Mouse (Mus musculus) heart, postnatal 0 days (tissue): ENCODE results near the gene Arap1. TPM values are rescaled to one million over a fixed set of nuclear protein-coding genes. Genes with fewer than 3 reads are reported as not detected.
A peak's percentile ranks its signal among the peaks of the same experiment; 100 is the strongest.

Experiments
- ATAC-seq: fragments of 200-750 bp; cut with Nextera tagmentation; 2 replicates; pipeline ENCODE4 v1.8.0; 2017; ENCODE audit warnings: low read depth, moderate number of reproducible peaks, moderate library complexity; ENCODE audit not compliant: insufficient read depth
- DNase-seq: peaks from one replicate; pipeline ENCODE4 v3.0.0-alpha.2; 2016; ENCODE audit warnings: low spot score
- H3K27ac ChIP-seq: fragments of 300-500 bp; sonication (generic); 2 replicates; pipeline ENCODE4 v1.5.1; 2014; ENCODE audit warnings: low read depth, mild to moderate bottlenecking
- H3K27me3 ChIP-seq: fragments of 300-500 bp; sonication (generic); 2 replicates; pipeline ENCODE4 v1.6.1; 2014; ENCODE audit warnings: low read length, mixed read lengths; ENCODE audit not compliant: control insufficient read depth, insufficient read depth
- H3K36me3 ChIP-seq: fragments of 300-500 bp; sonication (generic); replicated peaks from 2 replicates; pipeline ENCODE4 v1.6.1; 2014; ENCODE audit warnings: low read length, mixed read lengths; ENCODE audit not compliant: control insufficient read depth, insufficient read depth
- H3K4me1 ChIP-seq: fragments of 300-500 bp; sonication (generic); 2 replicates; pipeline ENCODE4 v1.6.1; 2014; ENCODE audit warnings: antibody characterized with exemption; ENCODE audit not compliant: control insufficient read depth, insufficient read depth
- H3K4me2 ChIP-seq: fragments of 300-500 bp; sonication (generic); 2 replicates; pipeline ENCODE4 v1.6.1; 2014; ENCODE audit warnings: low read depth, mild to moderate bottlenecking, low read length, moderate library complexity
- H3K4me3 ChIP-seq: fragments of 300-500 bp; sonication (generic); 2 replicates; pipeline ENCODE4 v1.5.1; 2014; ENCODE audit warnings: low read depth, low read length
- H3K9ac ChIP-seq: fragments of 300-500 bp; sonication (generic); replicated peaks from 2 replicates; pipeline ENCODE4 v1.6.1; 2014; ENCODE audit warnings: low read depth, low read length, mixed read lengths
- H3K9me3 ChIP-seq: fragments of 300-500 bp; sonication (generic); replicated peaks from 2 replicates; pipeline ENCODE4 v1.6.1; 2016; ENCODE audit warnings: low read length; ENCODE audit not compliant: control insufficient read depth
- CTCF ChIP-seq: IDR thresholded peaks from 2 replicates; pipeline ENCODE4 v1.5.1; 2016; ENCODE audit warnings: antibody characterized with exemption, control low read depth, low read depth
- EP300 ChIP-seq: IDR thresholded peaks from 2 replicates; pipeline ENCODE4 v1.6.1; 2016; ENCODE audit warnings: antibody characterized with exemption, low read depth
- WGBS: fragments of 180-500 bp; shearing (Covaris S2); extraction: QIAGEN DNeasy Blood & Tissue Kit; methylation state at CpG from one replicate; pipeline ENCODE4 v1.1.7; 2014; 5-methylcytosine and 5-hydroxymethylcytosine counted together
- polyA plus RNA-seq: library from polyadenylated mRNA; unstranded; fragments of >200 nt; fragmentation: Nextera tagmentation; extraction: Ambion mirVana; gene quantifications from 2 replicates; pipeline ENCODE4 v1.2.1, GENCODE M21; 2015
- total RNA-seq: library from RNA; depleted of rRNA; stranded (reverse); fragments of >200 nt; gene quantifications from 2 replicates; pipeline ENCODE4 v1.2.3, GENCODE M21; 2014; ENCODE audit warnings: low replicate concordance

Arap1 gene
- total and polyA plus RNA-seq, 2 experiments from 2014 or later = 18.6 to 101 TPM

GRCm38 (mm10) chr7:101449855-101450254 is 102.0 kb downstream of the Arap1 start:
- 24% methylated on average over 3 of the region's 3 CpGs for WGBS
- ATAC-seq = no peak
- no peak for DNase-seq
- Histone ChIP-seq H3K9ac (no peak overlapping the region), H3K9me3 (no peaks in the 10 kb centered on the region), H3K4me1 (peaks cover 8% of the 10 kb centered on the region), H3K4me2 (no peak overlapping the region), H3K27ac (no peak overlapping the region), H3K36me3 (no peaks in the 10 kb centered on the region), H3K27me3 (peaks cover 27% of the 10 kb centered on the region), H3K4me3 (no peak overlapping the region)
- TF ChIP-seq CTCF (no peak), EP300 (no peak)

- Histone ChIP-seq H3K9me3 (no peaks in the 10 kb centered on the region), H3K4me3 (peak overlapping the region; percentile 58), H3K27ac (0 out of 2 replicates have a peak overlapping the region, but pooled peaks have one; percentile 4), H3K4me1 (peaks cover 8% of the 10 kb centered on the region), H3K27me3 (peaks cover 24% of the 10 kb centered on the region), H3K4me2 (peak overlapping the region; percentile 95), H3K9ac (peak overlapping the region; percentile 50; the same call in 1 of the 2 replicates), H3K36me3 (no peaks in the 10 kb centered on the region)
- ATAC-seq (peak; percentile 75), DNase-seq (peak; percentile 57)
- WGBS = under 1% methylated on average over 55 of the region's 68 CpGs
- TF ChIP-seq CTCF = peak; percentile 99
- no peak for TF ChIP-seq EP300
Measured at GRCm38 (mm10) chr7:101450422-101451401, 102.8 kb downstream of the Arap1 start.

- DNase-seq (no peak), ATAC-seq (no peak)
- Histone ChIP-seq H3K36me3 (no peaks in the 10 kb centered on the region), H3K27me3 (peaks cover 16% of the 10 kb centered on the region), H3K9me3 (no peaks in the 10 kb centered on the region), H3K4me2 (peak overlapping the region; percentile 95), H3K27ac (peak overlapping the region; percentile 57; the same call in 1 of the 2 replicates), H3K4me1 (peaks cover 13% of the 10 kb centered on the region), H3K9ac (no peak overlapping the region), H3K4me3 (peak overlapping the region; percentile 58)
- WGBS = 60% methylated on average over 3 of the region's 3 CpGs
- TF ChIP-seq EP300 (no peak), CTCF (no peak)
Measured at GRCm38 (mm10) chr7:101452669-101453068, 104.8 kb downstream of the Arap1 start.

GRCm38 (mm10) chr7:101453296-101453695 is 105.4 kb downstream of the Arap1 start:
- H3K27me3 ChIP-seq = peaks cover 16% of the 10 kb centered on the region
- peak overlapping the region; percentile 95 for H3K4me2 ChIP-seq
- H3K4me1 ChIP-seq = peaks cover 16% of the 10 kb centered on the region
- H3K9ac ChIP-seq = no peak overlapping the region
- TF ChIP-seq CTCF (no peak), EP300 (no peak)
- ATAC-seq (no peak), DNase-seq (no peak)
- H3K9me3 ChIP-seq = no peaks in the 10 kb centered on the region
- no peaks in the 10 kb centered on the region for H3K36me3 ChIP-seq
- 82% methylated on average over 3 of the region's 3 CpGs for WGBS
- peak overlapping the region; percentile 58 for H3K4me3 ChIP-seq
- H3K27ac ChIP-seq = peak overlapping the region; percentile 57

- Histone ChIP-seq H3K4me1 (peaks cover 21% of the 10 kb centered on the region), H3K27ac (peak overlapping the region; percentile 57), H3K27me3 (peaks cover 16% of the 10 kb centered on the region), H3K9me3 (no peaks in the 10 kb centered on the region), H3K4me2 (peak overlapping the region; percentile 95), H3K9ac (no peak overlapping the region), H3K36me3 (no peaks in the 10 kb centered on the region), H3K4me3 (0 out of 2 replicates have a peak overlapping the region, but pooled peaks have one; percentile 58)
- no peak for ATAC-seq
- 37% methylated on average over 8 of the region's 8 CpGs for WGBS
- TF ChIP-seq CTCF (no peak), EP300 (peak; percentile 62; the same call in 1 of the 2 replicates)
- no peak for DNase-seq
Measured at GRCm38 (mm10) chr7:101453725-101454124, 105.9 kb downstream of the Arap1 start.
